Mouse (Mus musculus): ENCODE measurements around the gene Nmb.

The Nmb gene

GRCm38 (mm10) chr7:80860227-80860626 lies 44.6 kb downstream of the Nmb start:
- peak; percentile 33 to 35 for DNase-seq (ENCODE audit: low spot score in 2 of 2)

- peak; percentile 65 to 71 for DNase-seq (ENCODE audit: low spot score in 2 of 2)
Observed at GRCm38 (mm10) chr7:80857181-80857580, 47.7 kb downstream of the Nmb start.

DNA sequence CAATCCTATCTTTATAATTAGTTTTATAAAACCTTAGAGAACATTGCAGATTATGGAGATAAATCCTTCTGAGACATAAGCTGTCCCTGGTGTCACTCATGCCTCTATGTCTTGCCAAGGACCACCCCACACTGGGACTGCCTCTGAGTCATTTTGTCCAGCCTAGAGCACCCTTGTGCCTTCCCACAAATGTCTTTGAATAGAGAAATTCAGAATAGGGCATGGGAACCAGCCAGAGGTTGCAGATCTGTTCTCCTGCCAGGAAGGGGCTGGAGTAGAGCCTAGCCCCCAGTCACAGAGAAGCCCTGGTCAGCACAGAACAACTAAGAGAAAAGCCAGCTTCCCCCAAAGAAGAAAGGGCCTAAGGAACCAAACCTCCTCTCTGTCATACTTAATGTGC lies 49.6 kb downstream of the Nmb start:
- no peak for DNase-seq (ENCODE audit: low spot score in 2 of 2)

GRCm38 (mm10) chr7:80853218-80853617 lies 51.7 kb downstream of the Nmb start:
- no peak for DNase-seq (ENCODE audit: low spot score in 2 of 2)
